Mouse (Mus musculus): Measurements from ENCODE around the gene Sostdc1. TPM values are rescaled to one million over a fixed set of nuclear protein-coding genes. Genes with fewer than 3 reads are reported as not detected.

Sostdc1 gene
- total RNA-seq (2021): 1 to 10 TPM; 3.4 to 3.5 TPM

- no peak for DNase-seq (ENCODE audit: extremely low spot score in 1 of 2, low spot score in 1 of 2)
Measured at GRCm38 (mm10) chr12:36313916-36314315, at the start of gene Sostdc1. Gene Sostdc1, plus strand, starts transcription at chr12:36314139.

GRCm38 (mm10) chr12:36267670-36268246, 46.2 kb upstream of the Sostdc1 start:
- DNase-seq (ENCODE audit: extremely low spot score in 1 of 2, low spot score in 1 of 2): no peak

GRCm38 (mm10) chr12:36274823-36275222, 39.1 kb upstream of the Sostdc1 start:
- DNase-seq (ENCODE audit: extremely low spot score in 1 of 2, low spot score in 1 of 2): no peak

GRCm38 (mm10) chr12:36289634-36290033, 24.3 kb upstream of the Sostdc1 start:
- DNase-seq (ENCODE audit: extremely low spot score in 1 of 2, low spot score in 1 of 2): no peak

GRCm38 (mm10) chr12:36290465-36290864, 23.5 kb upstream of the Sostdc1 start:
- no peak for DNase-seq (ENCODE audit: extremely low spot score in 1 of 2, low spot score in 1 of 2)

- no peak for DNase-seq (ENCODE audit: extremely low spot score in 1 of 2, low spot score in 1 of 2)
Measured at GRCm38 (mm10) chr12:36291346-36291745, 22.6 kb upstream of the Sostdc1 start.

GRCm38 (mm10) chr12:36302326-36302725, 11.6 kb upstream of the Sostdc1 start:
- DNase-seq (ENCODE audit: extremely low spot score in 1 of 2, low spot score in 1 of 2): peak in 1 of 2 experiments; percentile 51

- DNase-seq (ENCODE audit: extremely low spot score in 1 of 2, low spot score in 1 of 2): no peak
Measured at GRCm38 (mm10) chr12:36302905-36303642, 10.9 kb upstream of the Sostdc1 start.

- DNase-seq (ENCODE audit: extremely low spot score in 1 of 2, low spot score in 1 of 2): no peak
Measured at GRCm38 (mm10) chr12:36308737-36309420, 5.1 kb upstream of the Sostdc1 start.

- no peak for DNase-seq (ENCODE audit: extremely low spot score in 1 of 2, low spot score in 1 of 2)
Measured at GRCm38 (mm10) chr12:36313015-36313414, 924 bp upstream of the Sostdc1 start.

- DNase-seq (ENCODE audit: extremely low spot score in 1 of 2, low spot score in 1 of 2): no peak
Measured at GRCm38 (mm10) chr12:36314446-36314845, 507 bp downstream of the Sostdc1 start.

- no peak for DNase-seq (ENCODE audit: extremely low spot score in 1 of 2, low spot score in 1 of 2)
Measured at GRCm38 (mm10) chr12:36315527-36315926, 1.6 kb downstream of the Sostdc1 start.

GRCm38 (mm10) chr12:36316056-36316455, 2.1 kb downstream of the Sostdc1 start:
- DNase-seq (ENCODE audit: extremely low spot score in 1 of 2, low spot score in 1 of 2): no peak

- DNase-seq (ENCODE audit: extremely low spot score in 1 of 2, low spot score in 1 of 2): no peak
Measured at GRCm38 (mm10) chr12:36317036-36317819, 3.3 kb downstream of the Sostdc1 start.

- DNase-seq (ENCODE audit: extremely low spot score in 1 of 2, low spot score in 1 of 2): no peak
Measured at GRCm38 (mm10) chr12:36317820-36318135, 3.8 kb downstream of the Sostdc1 start.

GRCm38 (mm10) chr12:36326101-36326521, 12.2 kb downstream of the Sostdc1 start:
- DNase-seq (ENCODE audit: extremely low spot score in 1 of 2, low spot score in 1 of 2): no peak

- DNase-seq (ENCODE audit: extremely low spot score in 1 of 2, low spot score in 1 of 2): no peak
Measured at GRCm38 (mm10) chr12:36332676-36333075, 18.7 kb downstream of the Sostdc1 start.

GRCm38 (mm10) chr12:36333837-36334281, 19.9 kb downstream of the Sostdc1 start:
- DNase-seq (ENCODE audit: extremely low spot score in 1 of 2, low spot score in 1 of 2): no peak

- no peak for DNase-seq (ENCODE audit: extremely low spot score in 1 of 2, low spot score in 1 of 2)
Measured at GRCm38 (mm10) chr12:36344131-36344530, 30.2 kb downstream of the Sostdc1 start.

GRCm38 (mm10) chr12:36360064-36360463, 46.1 kb downstream of the Sostdc1 start:
- DNase-seq (ENCODE audit: extremely low spot score in 1 of 2, low spot score in 1 of 2): no peak

- DNase-seq (ENCODE audit: extremely low spot score in 1 of 2, low spot score in 1 of 2): no peak
Measured at GRCm38 (mm10) chr12:36360693-36361092, 46.8 kb downstream of the Sostdc1 start.

All from layer of hippocampus, postnatal 25 days (tissue).